Mouse (Mus musculus) E14TG2a.4 (cell line): ENCODE measurements around the gene Dach1.

Experiments
- H3K27me3 ChIP-seq: 2 replicates; pipeline ENCODE4 v1.6.1; 2014; ENCODE audit warnings: low read length, control low read depth; ENCODE audit not compliant: insufficient read depth
- H3K36me3 ChIP-seq: 2 replicates; pipeline ENCODE4 v1.6.1; 2014; ENCODE audit warnings: low read length, control low read depth; ENCODE audit not compliant: insufficient read depth
- H3K4me1 ChIP-seq: replicated peaks from 2 replicates; pipeline ENCODE4 v1.6.1; 2014; ENCODE audit warnings: low read depth, low read length, control low read depth
- H3K4me3 ChIP-seq: replicated peaks from 2 replicates; pipeline ENCODE4 v1.5.1; 2014; ENCODE audit warnings: mild to moderate bottlenecking, low read length
- H3K9me3 ChIP-seq: 2 replicates; pipeline ENCODE4 v1.6.1; 2014; ENCODE audit warnings: low read length, control low read depth
- CTCF ChIP-seq: conservative IDR thresholded peaks from 2 replicates; pipeline ENCODE4 v1.5.1; 2014; ENCODE audit warnings: low read length
- NANOG ChIP-seq: IDR thresholded peaks from 2 replicates; pipeline ENCODE4 v1.6.1; 2014; ENCODE audit warnings: borderline replicate concordance, low read length, mixed read lengths
- POU5F1 ChIP-seq: IDR thresholded peaks from 2 replicates; pipeline ENCODE4 v1.6.1; 2014; ENCODE audit warnings: low read length, borderline replicate concordance

Dach1 gene

GRCm38 (mm10) chr14:97980879-97981278, 188.7 kb downstream of the Dach1 start:
- TF ChIP-seq NANOG, result no peak
- no peak for TF ChIP-seq POU5F1
- TF ChIP-seq CTCF, result no peak
- no peaks in the 10 kb centered on the region for H3K9me3 ChIP-seq
- no peak overlapping the region for H3K4me3 ChIP-seq
- no peaks in the 10 kb centered on the region for H3K36me3 ChIP-seq
- no peaks in the 10 kb centered on the region for H3K27me3 ChIP-seq
- no peaks in the 10 kb centered on the region for H3K4me1 ChIP-seq

GRCm38 (mm10) chr14:97976091-97976490, 193.5 kb downstream of the Dach1 start:
- Histone ChIP-seq H3K36me3 (no peaks in the 10 kb centered on the region), H3K9me3 (no peaks in the 10 kb centered on the region), H3K4me1 (no peaks in the 10 kb centered on the region), H3K27me3 (no peaks in the 10 kb centered on the region), H3K4me3 (no peak overlapping the region)
- TF ChIP-seq POU5F1 (no peak), NANOG (no peak), CTCF (no peak)

GRCm38 (mm10) chr14:97975447-97975846, 194.1 kb downstream of the Dach1 start:
- no peak overlapping the region for H3K4me3 ChIP-seq
- H3K4me1 ChIP-seq, result no peaks in the 10 kb centered on the region
- no peaks in the 10 kb centered on the region for H3K9me3 ChIP-seq
- TF ChIP-seq POU5F1 (no peak), NANOG (no peak), CTCF (no peak)
- no peaks in the 10 kb centered on the region for H3K36me3 ChIP-seq
- H3K27me3 ChIP-seq, result no peaks in the 10 kb centered on the region

GRCm38 (mm10) chr14:97964543-97965069, 205.0 kb downstream of the Dach1 start:
- no peaks in the 10 kb centered on the region for H3K4me1 ChIP-seq
- no peaks in the 10 kb centered on the region for H3K36me3 ChIP-seq
- no peaks in the 10 kb centered on the region for H3K27me3 ChIP-seq
- TF ChIP-seq CTCF (no peak), POU5F1 (no peak), NANOG (no peak)
- no peak overlapping the region for H3K4me3 ChIP-seq
- H3K9me3 ChIP-seq, result no peaks in the 10 kb centered on the region

GRCm38 (mm10) chr14:97963624-97964023, 205.9 kb downstream of the Dach1 start:
- Histone ChIP-seq H3K36me3 (no peaks in the 10 kb centered on the region), H3K9me3 (no peaks in the 10 kb centered on the region), H3K4me3 (no peak overlapping the region), H3K27me3 (no peaks in the 10 kb centered on the region), H3K4me1 (no peaks in the 10 kb centered on the region)
- TF ChIP-seq POU5F1 (no peak), CTCF (no peak), NANOG (no peak)

- H3K4me3 ChIP-seq, result no peak overlapping the region
- H3K4me1 ChIP-seq, result no peaks in the 10 kb centered on the region
- no peaks in the 10 kb centered on the region for H3K27me3 ChIP-seq
- H3K9me3 ChIP-seq, result no peaks in the 10 kb centered on the region
- TF ChIP-seq NANOG (no peak), CTCF (no peak), POU5F1 (no peak)
- H3K36me3 ChIP-seq, result no peaks in the 10 kb centered on the region
These were observed 213.2 kb downstream of the Dach1 start for GRCm38 (mm10) chr14:97956356-97956755.

- TF ChIP-seq NANOG (no peak), POU5F1 (no peak), CTCF (no peak)
- Histone ChIP-seq H3K36me3 (no peaks in the 10 kb centered on the region), H3K27me3 (no peaks in the 10 kb centered on the region), H3K9me3 (no peaks in the 10 kb centered on the region), H3K4me3 (no peak overlapping the region), H3K4me1 (no peaks in the 10 kb centered on the region)
These were observed 224.1 kb downstream of the Dach1 start for GRCm38 (mm10) chr14:97945471-97945870.

GRCm38 (mm10) chr14:97944643-97945268, 224.8 kb downstream of the Dach1 start:
- Histone ChIP-seq H3K4me1 (no peaks in the 10 kb centered on the region), H3K4me3 (no peak overlapping the region), H3K9me3 (no peaks in the 10 kb centered on the region), H3K27me3 (no peaks in the 10 kb centered on the region), H3K36me3 (no peaks in the 10 kb centered on the region)
- TF ChIP-seq CTCF (no peak), POU5F1 (no peak), NANOG (no peak)

GRCm38 (mm10) chr14:97942361-97942760, 227.2 kb downstream of the Dach1 start:
- Histone ChIP-seq H3K36me3 (no peaks in the 10 kb centered on the region), H3K4me3 (no peak overlapping the region), H3K9me3 (no peaks in the 10 kb centered on the region), H3K27me3 (no peaks in the 10 kb centered on the region), H3K4me1 (no peaks in the 10 kb centered on the region)
- TF ChIP-seq NANOG, result no peak
- TF ChIP-seq POU5F1, result no peak
- TF ChIP-seq CTCF, result no peak
